Mouse (Mus musculus) CH12.LX (cell line): ENCODE measurements around the gene Iqgap1.

Experiments used
- BHLHE40 ChIP-seq: IDR thresholded peaks from 2 replicates; pipeline ENCODE4 v1.6.1; 2011; ENCODE audit warnings: mild to moderate bottlenecking, low read depth, low read length, improper control_type of control experiment
- KAT2A ChIP-seq: IDR thresholded peaks from 2 replicates; pipeline ENCODE4 v1.6.1; 2012; ENCODE audit warnings: low read length, improper control_type of control experiment, inconsistent platforms; ENCODE audit not compliant: insufficient replicate concordance
- MXI1 ChIP-seq: IDR thresholded peaks from 2 replicates; pipeline ENCODE4 v1.6.1; 2011; ENCODE audit warnings: mild to moderate bottlenecking, low read depth, low read length, improper control_type of control experiment

DNA sequence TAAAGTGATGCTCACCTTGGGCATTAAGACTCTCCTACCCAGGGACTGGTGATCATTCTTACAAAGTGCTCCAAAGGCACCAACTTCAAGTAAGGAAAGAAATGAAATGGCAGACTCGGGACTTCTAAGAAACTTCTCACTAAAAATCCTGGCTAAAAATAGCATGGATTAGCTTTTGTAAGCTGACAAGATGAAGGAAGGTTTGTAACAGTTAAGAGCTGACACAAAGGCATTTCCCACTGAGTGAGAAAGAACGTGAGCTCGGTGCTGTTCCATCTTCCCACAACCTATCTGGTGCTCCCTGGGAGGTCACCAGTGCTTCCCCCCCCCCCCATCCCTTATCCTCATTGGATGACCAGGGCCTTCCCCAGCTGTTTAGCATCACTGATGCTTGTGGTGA lies 80.0 kb downstream of the Iqgap1 start:
- TF ChIP-seq MXI1, result no peak
- TF ChIP-seq BHLHE40, result no peak
- TF ChIP-seq KAT2A, result no peak
